10 mouse cellular contexts compared by ENCODE assay signal in the genomic region with DNA sequence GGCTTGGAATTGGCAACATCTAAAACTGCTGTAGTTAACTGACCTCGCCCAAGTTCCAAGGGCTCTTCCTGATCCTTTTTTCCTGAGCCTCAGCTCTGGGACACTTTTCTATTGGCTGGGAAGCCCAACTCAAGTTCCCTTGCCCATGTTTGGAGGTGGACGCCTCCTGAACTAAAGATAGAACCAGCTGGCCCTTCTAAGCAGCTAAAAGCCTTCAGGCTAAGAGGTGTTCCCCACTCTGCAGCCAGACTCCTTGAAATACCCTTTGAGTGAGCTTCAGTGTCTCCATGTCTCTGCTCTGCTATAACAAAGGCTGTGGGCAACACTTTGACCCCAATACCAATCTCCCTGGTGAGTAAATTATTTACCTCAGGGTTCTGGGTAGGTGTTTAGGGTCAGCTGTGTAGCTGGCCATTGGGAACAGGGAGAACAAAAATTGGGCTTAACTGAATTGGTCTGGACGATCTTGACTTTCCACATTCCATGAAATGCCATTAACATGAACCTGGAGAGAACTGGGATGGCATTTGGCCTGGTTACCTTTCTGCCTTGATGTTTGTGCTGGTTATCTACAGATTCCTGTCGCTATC. TPM values are rescaled to one million over a fixed set of nuclear protein-coding genes. Genes with fewer than 3 reads are reported as not detected.
DNase-seq lines count a peak whose midpoint lies in the region; TF ChIP-seq lines count a peak whose summit lies in the region.
"Had no signal": no experiment of that assay in that cellular context is flagged by ENCODE, and none has a peak within 500 bp of the region (broad histone marks: within the 10 kb centered on the region; RNA-seq: fewer than 3 reads in every experiment).

TSS of gene Itgb1bp2 (plus strand) at position 203 of the 590 bp plus-strand sequence.

- no peaks in the 10 kb centered on the region for H3K4me1 ChIP-seq in lung, adult 2 months (ENCODE audit: control insufficient read depth, insufficient read depth, low read length)
- H3K4me1 ChIP-seq: forebrain, embryonic 12.5 days; liver, embryonic 15.5 days had no signal

- H3K4me3 ChIP-seq in lung, adult 2 months (replicated peaks; ENCODE audit: extremely low read depth, low read depth, low read length): no peak within 1 kb of the TSS
- H3K4me3 ChIP-seq: forebrain, embryonic 12.5 days; liver, embryonic 15.5 days had no signal

- TF ChIP-seq CTCF in lung, adult 2 months (IDR thresholded peaks at IDR 0.05; ENCODE audit: insufficient read depth, low read length): no peak

- no peak for DNase-seq in lung, adult 2 months
- DNase-seq in lung, postnatal 4 days: no peak
- DNase-seq in heart, adult 9 months (ENCODE audit: low spot score in 2 of 2): peak; percentile 46 to 47
- DNase-seq in kidney, adult 9 months: peak; percentile 44
- DNase-seq in layer of hippocampus, adult 9-11 months: no peak
- DNase-seq in urinary bladder, postnatal 10 days (ENCODE audit: low spot score): no peak
- no peak for DNase-seq in frontal cortex, postnatal 36 days (ENCODE audit: low spot score in 2 of 2)
- no peak for DNase-seq in left cerebral cortex, adult 18-20 months (ENCODE audit: low spot score in 2 of 2)

- no peak for TF ChIP-seq POLR2A in lung, adult 2 months (IDR thresholded peaks at IDR 0.05; ENCODE audit: borderline replicate concordance, extremely low read depth, low read depth, low read length)

- WGBS in lung, adult 2 months: 53% methylated on average over 4 of the region's 4 CpGs

RNA-seq across cellular contexts. Expression of gene Itgb1bp2, which starts in this region (rescaled TPM):
- polyA plus RNA-seq in lung, adult 2 months (2012; rRNA removed): 2.0 and 13.6 TPM in 2 replicates
- total RNA-seq in left cerebral cortex, adult 18-20 months (2021): 1 to 10 TPM in 1 of 2 experiments, under 1 TPM in 1; 0.47 to 1.1 TPM

Comparison
In these comparisons a context has a peak if more than half of its experiments do, and no peak if none do; other contexts are left out.
1. DNase-seq: peak in heart, adult 9 months (2 of 2) and kidney, adult 9 months (single experiment); none in lung, adult 2 months (single experiment), lung, postnatal 4 days (0 of 2), layer of hippocampus, adult 9-11 months (single experiment), urinary bladder, postnatal 10 days (single experiment), frontal cortex, postnatal 36 days (0 of 2) and left cerebral cortex, adult 18-20 months (0 of 2).